Mouse (Mus musculus) lung, embryonic 14.5 days (tissue): ENCODE results near the gene Rcan2. TPM values are rescaled to one million over a fixed set of nuclear protein-coding genes. Genes with fewer than 3 reads are reported as not detected.

Experiments used
- ATAC-seq: fragments of 200-750 bp; cut with Nextera tagmentation; 2 replicates; pipeline ENCODE4 v1.8.0; 2017; ENCODE audit warnings: mild to moderate bottlenecking, moderate TSS enrichment, moderate library complexity; ENCODE audit not compliant: insufficient read depth
- DNase-seq: peaks from one replicate; pipeline ENCODE4 v3.0.0-alpha.2; 2015
- H3K27ac ChIP-seq: fragments of 300-500 bp; sonication (generic); 2 replicates; pipeline ENCODE4 v1.5.1; 2014; ENCODE audit warnings: low read depth, mild to moderate bottlenecking, moderate library complexity
- H3K27me3 ChIP-seq: fragments of 300-500 bp; sonication (generic); 2 replicates; pipeline ENCODE4 v1.6.1; 2014; ENCODE audit warnings: low read length, control low read depth; ENCODE audit not compliant: insufficient read depth
- H3K36me3 ChIP-seq: fragments of 300-500 bp; sonication (generic); 2 replicates; pipeline ENCODE4 v1.6.1; 2014; ENCODE audit warnings: control low read depth; ENCODE audit not compliant: insufficient read depth
- H3K4me1 ChIP-seq: fragments of 300-500 bp; sonication (generic); 2 replicates; pipeline ENCODE4 v1.6.1; 2014; ENCODE audit warnings: antibody characterized with exemption, control low read depth; ENCODE audit not compliant: insufficient read depth
- H3K4me2 ChIP-seq: fragments of 300-500 bp; sonication (generic); 2 replicates; pipeline ENCODE4 v1.6.1; 2014; ENCODE audit warnings: mild to moderate bottlenecking
- H3K4me3 ChIP-seq: fragments of 300-500 bp; sonication (generic); 2 replicates; pipeline ENCODE4 v1.5.1; 2014; ENCODE audit warnings: low read depth, low read length
- H3K9ac ChIP-seq: fragments of 300-500 bp; sonication (generic); 2 replicates; pipeline ENCODE4 v1.6.1; 2014
- H3K9me3 ChIP-seq: fragments of 300-500 bp; sonication (generic); 2 replicates; pipeline ENCODE4 v1.6.1; 2016; ENCODE audit warnings: low read depth, low read length, control low read depth
- CTCF ChIP-seq: IDR thresholded peaks from 2 replicates; pipeline ENCODE4 v1.5.1; 2016; ENCODE audit warnings: antibody characterized with exemption, low read depth
- whole genome bisulfite sequencing: fragments of 180-500 bp; shearing (Covaris S2); extraction: QIAGEN DNeasy Blood & Tissue Kit; methylation state at CpG from one replicate; pipeline ENCODE4 v1.1.7; 2014; 5-methylcytosine and 5-hydroxymethylcytosine counted together
- polyA plus RNA-seq: library from polyadenylated mRNA; unstranded; fragments of >200 nt; fragmentation: Nextera tagmentation; extraction: Ambion mirVana; gene quantifications from 2 replicates; pipeline ENCODE4 v1.2.1, GENCODE M21; 2014

Gene Rcan2
- polyA plus RNA-seq, 1 experiment from 2014 or later: 3.7 TPM

DNA sequence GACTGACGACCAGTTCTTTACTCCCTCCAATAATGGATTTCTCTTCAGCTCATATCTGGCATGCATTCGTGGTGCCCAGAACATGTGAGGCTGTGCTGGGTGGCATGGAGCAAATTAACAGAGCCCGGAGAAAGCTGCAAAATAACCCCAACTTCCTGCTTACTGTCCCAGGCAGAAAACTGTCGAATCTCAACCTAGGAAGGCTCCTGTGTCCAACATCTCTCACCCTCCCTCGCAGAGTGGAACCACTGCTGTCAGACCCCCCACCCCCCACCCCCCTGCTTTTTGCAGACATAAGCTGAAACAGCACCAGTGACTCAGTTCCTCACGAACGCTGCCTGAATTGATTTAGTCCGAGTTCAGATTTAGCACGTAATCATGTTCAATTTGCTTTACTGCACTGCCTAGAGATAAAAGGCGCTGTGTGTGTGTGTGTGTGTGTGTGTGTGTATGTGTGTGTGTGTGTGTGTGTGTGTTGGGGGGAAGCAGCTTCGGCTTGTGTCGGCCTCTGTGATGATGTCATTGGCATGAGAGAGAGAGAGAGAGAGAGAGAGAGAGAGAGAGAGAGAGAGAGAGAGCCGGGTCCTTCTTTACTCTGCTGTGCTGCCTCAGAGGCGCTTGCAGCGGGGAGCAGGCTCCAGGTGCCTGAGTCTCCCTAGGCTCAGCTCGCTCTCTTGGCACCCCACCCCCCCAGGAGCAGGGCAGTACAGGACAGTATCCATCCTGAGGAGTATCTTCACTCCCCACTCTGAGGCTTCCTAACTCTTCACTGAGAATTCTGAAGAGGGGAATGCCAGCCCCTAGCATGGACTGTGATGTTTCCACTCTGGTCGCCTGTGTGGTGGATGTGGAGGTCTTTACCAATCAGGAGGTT lies 151.7 kb downstream of the Rcan2 start:
- H3K4me1 ChIP-seq: no peaks in the 10 kb centered on the region
- H3K4me2 ChIP-seq: peak overlapping the region; percentile 34
- no peaks in the 10 kb centered on the region for H3K9me3 ChIP-seq
- H3K36me3 ChIP-seq: no peaks in the 10 kb centered on the region
- H3K27ac ChIP-seq: no peak overlapping the region
- no peak for TF ChIP-seq CTCF
- no peak overlapping the region for H3K9ac ChIP-seq
- 21% methylated on average over 17 of the region's 17 CpGs for WGBS
- H3K27me3 ChIP-seq: no peaks in the 10 kb centered on the region
- H3K4me3 ChIP-seq: no peak overlapping the region
- DNase-seq (peak; percentile 27), ATAC-seq (peak; percentile 82)

DNA sequence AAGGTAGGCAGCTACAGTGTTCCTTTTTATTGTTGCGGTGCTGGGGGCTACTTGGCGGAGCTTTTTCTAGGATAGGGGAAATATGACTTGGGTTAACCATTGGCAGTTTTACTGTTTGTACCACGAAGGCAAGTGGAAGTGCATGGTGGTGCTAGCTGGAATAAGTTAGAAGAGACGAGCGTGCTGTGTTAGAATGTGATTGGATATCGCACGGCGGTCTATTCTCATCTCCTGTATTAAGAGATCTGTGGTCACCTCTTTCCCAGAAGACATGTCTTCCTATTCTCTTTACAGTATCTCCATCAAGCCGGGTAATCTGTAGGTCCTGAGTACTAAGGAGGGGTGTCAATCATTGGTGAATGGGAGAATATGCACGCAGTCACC lies 152.4 kb downstream of the Rcan2 start:
- 86% methylated on average over 10 of the region's 10 CpGs for WGBS
- Histone ChIP-seq H3K27ac (no peak overlapping the region), H3K36me3 (no peaks in the 10 kb centered on the region), H3K27me3 (no peaks in the 10 kb centered on the region), H3K9ac (no peak overlapping the region), H3K4me1 (no peaks in the 10 kb centered on the region), H3K9me3 (no peaks in the 10 kb centered on the region), H3K4me3 (no peak overlapping the region), H3K4me2 (peak overlapping the region; percentile 34)
- no peak for DNase-seq
- no peak for TF ChIP-seq CTCF
- ATAC-seq: no peak

DNA sequence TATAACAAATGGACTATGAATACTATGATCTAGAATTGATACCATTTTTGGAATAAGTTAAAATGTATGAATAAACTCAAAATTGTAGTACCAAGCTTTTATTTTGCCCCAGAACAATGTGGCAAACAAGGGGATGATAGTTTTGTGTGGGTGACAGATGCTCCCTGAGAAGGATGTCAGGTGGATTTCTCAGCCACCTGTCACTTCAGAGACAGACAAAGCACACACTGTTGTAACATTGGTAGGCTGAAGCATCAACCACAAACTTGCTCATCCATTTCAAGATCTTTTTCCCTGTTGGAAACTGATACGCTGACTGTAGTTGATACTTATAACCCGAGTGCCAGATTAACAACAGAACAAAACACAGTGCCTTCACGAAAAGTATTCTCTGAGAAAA lies 158.6 kb downstream of the Rcan2 start:
- H3K9me3 ChIP-seq: no peaks in the 10 kb centered on the region
- H3K9ac ChIP-seq: no peak overlapping the region
- H3K27me3 ChIP-seq: no peaks in the 10 kb centered on the region
- H3K36me3 ChIP-seq: no peaks in the 10 kb centered on the region
- no peak overlapping the region for H3K27ac ChIP-seq
- 86% methylated on average over 3 of the region's 3 CpGs for WGBS
- ATAC-seq (no peak), DNase-seq (no peak)
- H3K4me3 ChIP-seq: no peak overlapping the region
- TF ChIP-seq CTCF: no peak
- H3K4me1 ChIP-seq: no peaks in the 10 kb centered on the region
- H3K4me2 ChIP-seq: no peak overlapping the region

DNA sequence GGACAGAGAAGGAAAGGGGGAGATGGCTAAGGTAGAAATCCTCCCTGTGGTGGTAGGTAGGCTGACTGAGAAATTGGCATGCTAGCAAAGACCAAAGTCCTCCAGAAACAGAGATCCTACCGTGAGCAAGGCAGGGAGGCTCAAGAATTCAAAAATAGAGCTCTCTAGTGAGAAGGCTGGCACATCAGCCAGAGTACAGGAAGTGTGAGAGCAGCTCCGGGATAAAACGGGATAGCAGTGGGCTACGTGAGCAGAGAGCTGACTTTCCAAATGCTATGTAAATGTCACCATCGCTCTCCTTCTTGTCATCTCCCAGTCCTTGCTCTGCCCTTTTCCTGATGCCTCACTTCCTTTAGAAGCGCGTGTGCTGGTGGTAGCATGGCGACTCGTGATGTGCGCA lies 168.8 kb downstream of the Rcan2 start:
- no peaks in the 10 kb centered on the region for H3K4me1 ChIP-seq
- DNase-seq (no peak), ATAC-seq (no peak)
- WGBS: 82% methylated on average over 10 of the region's 10 CpGs
- TF ChIP-seq CTCF: no peak
- no peaks in the 10 kb centered on the region for H3K36me3 ChIP-seq
- H3K27ac ChIP-seq: no peak overlapping the region
- H3K4me3 ChIP-seq: no peak overlapping the region
- H3K9ac ChIP-seq: no peak overlapping the region
- H3K9me3 ChIP-seq: no peaks in the 10 kb centered on the region
- H3K27me3 ChIP-seq: no peaks in the 10 kb centered on the region
- no peak overlapping the region for H3K4me2 ChIP-seq

DNA sequence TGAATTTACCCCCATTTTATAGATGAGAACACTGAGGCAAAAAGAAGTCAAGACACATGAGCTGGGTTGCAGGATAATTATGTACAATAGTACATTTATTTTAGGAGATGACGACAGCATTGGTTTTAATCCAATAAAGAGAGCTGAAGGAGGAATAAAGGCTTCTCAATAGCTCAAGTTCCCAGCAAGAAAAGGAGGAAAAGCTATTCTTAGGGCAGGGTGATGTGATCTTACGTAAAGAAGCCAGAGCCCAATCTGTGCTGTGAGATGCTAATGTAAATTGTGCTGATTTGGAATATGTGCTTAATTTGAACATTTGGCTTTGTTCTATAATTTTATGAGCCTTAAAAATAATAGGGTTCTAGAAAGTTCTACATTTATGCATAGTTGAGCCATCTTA lies 176.4 kb downstream of the Rcan2 start:
- DNase-seq: no peak
- ATAC-seq: no peak
- no peak overlapping the region for H3K4me3 ChIP-seq
- no peaks in the 10 kb centered on the region for H3K9me3 ChIP-seq
- no peak overlapping the region for H3K9ac ChIP-seq
- no peaks in the 10 kb centered on the region for H3K4me1 ChIP-seq
- no peak overlapping the region for H3K27ac ChIP-seq
- no peak for TF ChIP-seq CTCF
- no peaks in the 10 kb centered on the region for H3K27me3 ChIP-seq
- H3K36me3 ChIP-seq: no peaks in the 10 kb centered on the region
- 79% methylated on average over 2 of the region's 2 CpGs for WGBS
- no peak overlapping the region for H3K4me2 ChIP-seq

DNA sequence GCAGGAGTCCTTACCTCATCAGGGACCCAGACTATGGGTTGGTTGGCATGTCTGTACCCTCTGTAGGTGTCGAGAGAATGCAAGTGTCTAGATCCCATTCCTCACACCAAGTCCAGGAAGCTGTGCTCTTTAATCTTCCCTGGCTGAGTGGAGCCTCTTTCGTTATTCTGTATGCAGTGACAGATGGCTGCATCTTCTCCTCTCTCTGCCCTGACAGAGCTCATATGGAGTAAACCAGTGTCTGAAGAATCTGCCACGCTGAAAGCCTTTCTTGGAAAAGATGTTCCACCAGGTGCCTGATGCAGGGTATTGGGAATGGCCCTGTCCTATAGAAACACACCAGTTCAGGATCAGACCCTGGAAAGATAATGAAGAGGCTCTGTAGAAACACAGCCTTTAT lies 178.8 kb downstream of the Rcan2 start:
- WGBS: 74% methylated on average over 3 of the region's 3 CpGs

DNA sequence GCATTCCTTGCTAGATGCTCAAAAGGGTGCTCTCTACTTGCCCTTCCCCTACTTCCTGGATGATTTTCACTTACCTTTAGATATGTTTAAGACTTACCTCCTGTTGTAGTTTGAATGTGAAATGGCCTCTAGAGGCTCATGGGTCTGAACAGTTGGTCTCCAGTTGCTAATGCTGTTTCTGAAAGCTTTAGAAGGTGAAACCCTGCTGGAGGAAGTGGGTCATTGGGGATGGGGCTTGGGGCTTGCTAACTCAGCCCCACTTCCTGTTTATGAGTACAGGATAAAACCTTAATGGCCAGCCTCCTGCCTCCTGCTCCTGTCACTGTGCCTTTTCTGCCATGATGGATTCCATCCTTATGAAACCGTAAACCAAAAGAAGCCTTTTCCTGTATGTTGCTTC lies 181.4 kb downstream of the Rcan2 start:
- 59% methylated on average over 1 of the region's 1 CpGs for WGBS
- H3K4me1 ChIP-seq: no peaks in the 10 kb centered on the region
- no peak overlapping the region for H3K27ac ChIP-seq
- no peaks in the 10 kb centered on the region for H3K27me3 ChIP-seq
- no peak for TF ChIP-seq CTCF
- ATAC-seq: no peak
- H3K9me3 ChIP-seq: no peaks in the 10 kb centered on the region
- no peak overlapping the region for H3K4me2 ChIP-seq
- H3K4me3 ChIP-seq: no peak overlapping the region
- no peak for DNase-seq
- no peaks in the 10 kb centered on the region for H3K36me3 ChIP-seq
- no peak overlapping the region for H3K9ac ChIP-seq

More for the DNA sequence above, 178.8 kb downstream of the Rcan2 start:
- DNase-seq (no peak), ATAC-seq (no peak)
- Histone ChIP-seq H3K4me3 (no peak overlapping the region), H3K9ac (no peak overlapping the region), H3K36me3 (no peaks in the 10 kb centered on the region), H3K27ac (no peak overlapping the region), H3K27me3 (no peaks in the 10 kb centered on the region), H3K4me1 (no peaks in the 10 kb centered on the region), H3K9me3 (no peaks in the 10 kb centered on the region), H3K4me2 (no peak overlapping the region)
- TF ChIP-seq CTCF: no peak
